In genomic region chr7:45704046-45704559, GRCm38 (mm10) we compare ENCODE assay signal across 8 mouse cellular contexts. TPM values are rescaled to one million over a fixed set of nuclear protein-coding genes. Genes with fewer than 3 reads are reported as not detected.
DNase-seq lines count a peak whose midpoint lies in the region; ATAC-seq and TF ChIP-seq lines count a peak whose summit lies in the region.

No protein-coding gene starts in this region.

- H3K9me3 ChIP-seq in heart, embryonic 15.5 days (replicated peaks), result no peaks in the 10 kb centered on the region
- no peaks in the 10 kb centered on the region for H3K9me3 ChIP-seq in liver, embryonic 13.5 days (replicated peaks)
- H3K9me3 ChIP-seq in neural tube, embryonic 13.5 days, result no peaks in the 10 kb centered on the region

- no peaks in the 10 kb centered on the region for H3K36me3 ChIP-seq in heart, embryonic 15.5 days
- H3K36me3 ChIP-seq in liver, embryonic 13.5 days, result no peaks in the 10 kb centered on the region
- no peaks in the 10 kb centered on the region for H3K36me3 ChIP-seq in neural tube, embryonic 13.5 days

- H3K4me1 ChIP-seq in bone marrow, adult 2 months (ENCODE audit: control insufficient read depth, insufficient read depth, low read length), result peaks cover 10% of the 10 kb centered on the region
- peaks cover 11% of the 10 kb centered on the region for H3K4me1 ChIP-seq in embryonic fibroblast, embryonic 13.5 days (ENCODE audit: control insufficient read depth, insufficient read depth, low read length)
- H3K4me1 ChIP-seq in heart, embryonic 15.5 days (replicated peaks), result peaks cover 71% of the 10 kb centered on the region
- H3K4me1 ChIP-seq in liver, embryonic 13.5 days (replicated peaks), result peaks cover 68% of the 10 kb centered on the region
- peaks cover 89% of the 10 kb centered on the region for H3K4me1 ChIP-seq in neural tube, embryonic 13.5 days (replicated peaks)

- peak overlapping the region; percentile 49 for H3K9ac ChIP-seq in heart, embryonic 15.5 days
- peak overlapping the region; percentile 48 for H3K9ac ChIP-seq in liver, embryonic 13.5 days
- peak overlapping the region; percentile 75 for H3K9ac ChIP-seq in neural tube, embryonic 13.5 days

- TF ChIP-seq POLR2A in bone marrow, adult 2 months (IDR thresholded peaks at IDR 0.05; ENCODE audit: borderline replicate concordance, control insufficient read depth, low read depth, low read length), result no peak
- TF ChIP-seq POLR2A in embryonic fibroblast, embryonic 13.5 days (IDR thresholded peaks at IDR 0.05; ENCODE audit: low read depth, low read length), result peak; percentile 69

- peak; percentile 72 for DNase-seq in kidney, postnatal 10 days
- no peak for DNase-seq in liver, embryonic 13.5 days
- peak; percentile 62 for DNase-seq in thymus, postnatal 14 days

- peak overlapping the region; percentile 35; the same call in 1 of the 2 replicates for H3K27ac ChIP-seq in bone marrow, adult 2 months (ENCODE audit: control insufficient read depth, insufficient read depth, low read depth, low read length, poor library complexity)
- no peak overlapping the region; the same call in 1 of the 2 replicates for H3K27ac ChIP-seq in embryonic fibroblast, embryonic 13.5 days (ENCODE audit: insufficient read depth, low read length)
- peak overlapping the region; percentile 87 for H3K27ac ChIP-seq in heart, embryonic 15.5 days
- peak overlapping the region; percentile 69 for H3K27ac ChIP-seq in liver, embryonic 13.5 days
- H3K27ac ChIP-seq in neural tube, embryonic 13.5 days (replicated peaks), result peak overlapping the region; percentile 92

- no peak for TF ChIP-seq CTCF in bone marrow, adult 2 months (IDR thresholded peaks at IDR 0.05; ENCODE audit: control insufficient read depth, insufficient read depth, low read length)
- no peak for TF ChIP-seq CTCF in embryonic fibroblast, embryonic 13.5 days (IDR thresholded peaks at IDR 0.05; ENCODE audit: borderline replicate concordance, insufficient read depth, low read length)

- H3K4me3 ChIP-seq in bone marrow, adult 2 months (replicated peaks; ENCODE audit: control insufficient read depth, low read depth, low read length), result peak overlapping the region; percentile 10
- H3K4me3 ChIP-seq in embryonic fibroblast, embryonic 13.5 days (ENCODE audit: insufficient read depth, low read length), result peak overlapping the region; percentile 30
- H3K4me3 ChIP-seq in heart, embryonic 15.5 days, result peak overlapping the region; percentile 72
- peak overlapping the region; percentile 70 for H3K4me3 ChIP-seq in liver, embryonic 13.5 days (replicated peaks)
- peak overlapping the region; percentile 60 for H3K4me3 ChIP-seq in neural tube, embryonic 13.5 days

- 1% methylated on average over 13 of the region's 13 CpGs for WGBS in bone marrow, adult 2 months
- under 1% methylated on average over 13 of the region's 13 CpGs for WGBS in heart, embryonic 15.5 days
- under 1% methylated on average over 13 of the region's 13 CpGs for WGBS in liver, embryonic 13.5 days (ENCODE audit: insufficient replicate concordance)
- WGBS in neural tube, embryonic 13.5 days, result under 1% methylated on average over 13 of the region's 13 CpGs

- peak overlapping the region; percentile 98 for H3K4me2 ChIP-seq in heart, embryonic 15.5 days
- H3K4me2 ChIP-seq in liver, embryonic 13.5 days, result peak overlapping the region; percentile 99
- H3K4me2 ChIP-seq in neural tube, embryonic 13.5 days, result peak overlapping the region; percentile 99

- peak; percentile 1 for ATAC-seq in CD4-positive, CD25-positive, alpha-beta regulatory T cell, adult 4 months
- peak; percentile 44 for ATAC-seq in heart, embryonic 15.5 days (replicated peaks; ENCODE audit: insufficient number of reproducible peaks, insufficient read depth, low FRiP score, low read depth)
- peak; percentile 37 for ATAC-seq in liver, embryonic 13.5 days (ENCODE audit: low read depth)
- peak; percentile 60 for ATAC-seq in neural tube, embryonic 13.5 days (ENCODE audit: low read depth)

- peaks cover 19% of the 10 kb centered on the region for H3K27me3 ChIP-seq in heart, embryonic 15.5 days
- peaks cover 36% of the 10 kb centered on the region for H3K27me3 ChIP-seq in liver, embryonic 13.5 days
- H3K27me3 ChIP-seq in neural tube, embryonic 13.5 days, result peaks cover 14% of the 10 kb centered on the region

RNA-seq across cellular contexts. Expression of gene Dbp, which starts 0.8 kb away (rescaled TPM):
- 1 to 10 TPM; 7.4 to 8.8 TPM for polyA plus RNA-seq in CD4-positive, CD25-positive, alpha-beta regulatory T cell, adult 4 months (2017; shearing (Covaris generic))
- 8.6 and 19.3 TPM in 2 replicates for polyA plus RNA-seq in bone marrow, adult 2 months (2011; ENCODE audit: insufficient read depth, insufficient read length, low replicate concordance, missing spikeins)
- polyA plus RNA-seq in embryonic fibroblast, embryonic 13.5 days (2011; ENCODE audit: insufficient read length, low read depth, missing spikeins), result 15.9 and 17.0 TPM in 2 replicates
- polyA plus RNA-seq in heart, embryonic 15.5 days (2015; fragmentation: Nextera tagmentation; extraction: Ambion mirVana), result 3.0 and 4.3 TPM in 2 replicates
- 0.43 and 0.64 TPM in 2 replicates for polyA plus RNA-seq in liver, embryonic 13.5 days (2015; fragmentation: Nextera tagmentation; extraction: Ambion mirVana)
- polyA plus RNA-seq in neural tube, embryonic 13.5 days (2015; fragmentation: Nextera tagmentation; extraction: Ambion mirVana), result 3.1 and 4.1 TPM in 2 replicates

RNA-seq across cellular contexts. Expression of gene Car11, which starts 4.5 kb away (rescaled TPM):
- 1 to 10 TPM; 1.2 to 1.3 TPM for polyA plus RNA-seq in CD4-positive, CD25-positive, alpha-beta regulatory T cell, adult 4 months (2017; shearing (Covaris generic))
- polyA plus RNA-seq in bone marrow, adult 2 months (2011; ENCODE audit: insufficient read depth, insufficient read length, low replicate concordance, missing spikeins), result 4.4 TPM in 1 of 2 replicates, not detected in the other
- polyA plus RNA-seq in embryonic fibroblast, embryonic 13.5 days (2011; ENCODE audit: insufficient read length, low read depth, missing spikeins), result 6.6 and 6.8 TPM in 2 replicates
- 5.1 and 6.0 TPM in 2 replicates for polyA plus RNA-seq in heart, embryonic 15.5 days (2015; fragmentation: Nextera tagmentation; extraction: Ambion mirVana)
- polyA plus RNA-seq in liver, embryonic 13.5 days (2015; fragmentation: Nextera tagmentation; extraction: Ambion mirVana), result 0.34 and 0.44 TPM in 2 replicates
- 44.5 and 46.0 TPM in 2 replicates for polyA plus RNA-seq in neural tube, embryonic 13.5 days (2015; fragmentation: Nextera tagmentation; extraction: Ambion mirVana)

RNA-seq across cellular contexts. Expression of gene Sec1, which starts 9.9 kb away (rescaled TPM):
- under 1 TPM in 1 of 2 experiments, not detected in 1; 0.30 TPM for polyA plus RNA-seq in CD4-positive, CD25-positive, alpha-beta regulatory T cell, adult 4 months (2017; shearing (Covaris generic))
- polyA plus RNA-seq in bone marrow, adult 2 months (2011; ENCODE audit: insufficient read depth, insufficient read length, low replicate concordance, missing spikeins), result not detected in 2 replicates
- 0.21 TPM in 1 of 2 replicates, not detected in the other for polyA plus RNA-seq in embryonic fibroblast, embryonic 13.5 days (2011; ENCODE audit: insufficient read length, low read depth, missing spikeins)
- polyA plus RNA-seq in heart, embryonic 15.5 days (2015; fragmentation: Nextera tagmentation; extraction: Ambion mirVana), result 0.13 and 0.34 TPM in 2 replicates
- 0.07 TPM in 1 of 2 replicates, not detected in the other for polyA plus RNA-seq in liver, embryonic 13.5 days (2015; fragmentation: Nextera tagmentation; extraction: Ambion mirVana)
- polyA plus RNA-seq in neural tube, embryonic 13.5 days (2015; fragmentation: Nextera tagmentation; extraction: Ambion mirVana), result 0.52 and 0.93 TPM in 2 replicates

RNA-seq across cellular contexts. Expression of gene Rpl18, which starts 11.2 kb away (rescaled TPM):
- 1,000 to 10,000 TPM; 2,369 to 2,427 TPM for polyA plus RNA-seq in CD4-positive, CD25-positive, alpha-beta regulatory T cell, adult 4 months (2017; shearing (Covaris generic))
- polyA plus RNA-seq in bone marrow, adult 2 months (2011; ENCODE audit: insufficient read depth, insufficient read length, low replicate concordance, missing spikeins), result 845 and 916 TPM in 2 replicates
- 1,118 and 1,143 TPM in 2 replicates for polyA plus RNA-seq in embryonic fibroblast, embryonic 13.5 days (2011; ENCODE audit: insufficient read length, low read depth, missing spikeins)
- polyA plus RNA-seq in heart, embryonic 15.5 days (2015; fragmentation: Nextera tagmentation; extraction: Ambion mirVana), result 540 and 572 TPM in 2 replicates
- 761 and 840 TPM in 2 replicates for polyA plus RNA-seq in liver, embryonic 13.5 days (2015; fragmentation: Nextera tagmentation; extraction: Ambion mirVana)
- polyA plus RNA-seq in neural tube, embryonic 13.5 days (2015; fragmentation: Nextera tagmentation; extraction: Ambion mirVana), result 570 and 614 TPM in 2 replicates

RNA-seq across cellular contexts. Expression of gene Sphk2, which starts 13.7 kb away (rescaled TPM):
- 10 to 100 TPM; 15.2 to 21.1 TPM for polyA plus RNA-seq in CD4-positive, CD25-positive, alpha-beta regulatory T cell, adult 4 months (2017; shearing (Covaris generic))
- polyA plus RNA-seq in bone marrow, adult 2 months (2011; ENCODE audit: insufficient read depth, insufficient read length, low replicate concordance, missing spikeins), result 12.9 and 24.4 TPM in 2 replicates
- 19.0 and 19.1 TPM in 2 replicates for polyA plus RNA-seq in embryonic fibroblast, embryonic 13.5 days (2011; ENCODE audit: insufficient read length, low read depth, missing spikeins)
- polyA plus RNA-seq in heart, embryonic 15.5 days (2015; fragmentation: Nextera tagmentation; extraction: Ambion mirVana), result 13.7 and 21.0 TPM in 2 replicates
- polyA plus RNA-seq in liver, embryonic 13.5 days (2015; fragmentation: Nextera tagmentation; extraction: Ambion mirVana), result 11.4 and 11.7 TPM in 2 replicates
- polyA plus RNA-seq in neural tube, embryonic 13.5 days (2015; fragmentation: Nextera tagmentation; extraction: Ambion mirVana), result 25.1 and 26.3 TPM in 2 replicates

Comparison
In these comparisons a context has a peak if more than half of its experiments do, and no peak if none do; other contexts are left out.
1. ATAC-seq: peak in every context shown above with its lines; median percentile 60 in neural tube, embryonic 13.5 days; 44 in heart, embryonic 15.5 days; 37 in liver, embryonic 13.5 days; 1 in CD4-positive, CD25-positive, alpha-beta regulatory T cell, adult 4 months.
2. H3K4me3 ChIP-seq: peak in every context shown above with its lines; median percentile 72 in heart, embryonic 15.5 days; 70 in liver, embryonic 13.5 days; 60 in neural tube, embryonic 13.5 days; 30 in embryonic fibroblast, embryonic 13.5 days; 10 in bone marrow, adult 2 months.